Mouse (Mus musculus) forebrain, embryonic 10.5 days (tissue): ENCODE data around the gene Tbc1d9b. TPM values are rescaled to one million over a fixed set of nuclear protein-coding genes. Genes with fewer than 3 reads are reported as not detected.

ENCODE experiments used
- DNase-seq: peaks from one replicate; pipeline ENCODE4 v3.0.0-alpha.2; 2017; ENCODE audit warnings: low spot score; ENCODE audit errors: extremely low spot score
- H3K27ac ChIP-seq: fragments of 300-500 bp; sonication (generic); 2 replicates; pipeline ENCODE4 v1.5.1; 2016; ENCODE audit warnings: mild to moderate bottlenecking
- H3K27me3 ChIP-seq: fragments of 300-500 bp; sonication (generic); 2 replicates; pipeline ENCODE4 v1.6.1; 2016; ENCODE audit warnings: mild to moderate bottlenecking; ENCODE audit not compliant: poor library complexity, severe bottlenecking
- H3K36me3 ChIP-seq: fragments of 300-500 bp; sonication (generic); replicated peaks from 2 replicates; pipeline ENCODE4 v1.6.1; 2016; ENCODE audit warnings: mild to moderate bottlenecking, moderate library complexity
- H3K4me1 ChIP-seq: fragments of 300-500 bp; sonication (generic); 2 replicates; pipeline ENCODE4 v1.6.1; 2016
- H3K4me3 ChIP-seq: fragments of 300-500 bp; sonication (generic); 2 replicates; pipeline ENCODE4 v1.5.1; 2016; ENCODE audit warnings: mild to moderate bottlenecking, moderate library complexity
- H3K9me3 ChIP-seq: fragments of 300-500 bp; sonication (generic); 2 replicates; pipeline ENCODE4 v1.6.1; 2016; ENCODE audit warnings: mild to moderate bottlenecking, moderate library complexity
- WGBS: fragments of 180-500 bp; shearing (Covaris S2); methylation state at CpG from one replicate; pipeline ENCODE4 v1.1.7; 2016; 5-methylcytosine and 5-hydroxymethylcytosine counted together
- polyA plus RNA-seq: library from polyadenylated mRNA; unstranded; fragments of >200 nt; fragmentation: Nextera tagmentation; extraction: Ambion mirVana; gene quantifications from 2 replicates; pipeline ENCODE4 v1.2.1, GENCODE M21; 2016

The Tbc1d9b gene
- polyA plus RNA-seq, 1 experiment from 2014 or later: 32.5 TPM

- Histone ChIP-seq H3K27ac (no peak overlapping the region), H3K4me3 (no peak overlapping the region), H3K9me3 (no peaks in the 10 kb centered on the region), H3K4me1 (no peaks in the 10 kb centered on the region), H3K27me3 (no peaks in the 10 kb centered on the region), H3K36me3 (peaks cover 96% of the 10 kb centered on the region)
- DNase-seq: no peak
- WGBS: 89% methylated on average over 9 of the region's 9 CpGs
These were observed 16.2 kb downstream of the Tbc1d9b start for GRCm38 (mm10) chr11:50147267-50147957.

GRCm38 (mm10) chr11:50147958-50148476 is 16.8 kb downstream of the Tbc1d9b start:
- H3K4me3 ChIP-seq: no peak overlapping the region
- peaks cover 96% of the 10 kb centered on the region for H3K36me3 ChIP-seq
- no peak for DNase-seq
- H3K27ac ChIP-seq: no peak overlapping the region
- H3K9me3 ChIP-seq: no peaks in the 10 kb centered on the region
- 96% methylated on average over 11 of the region's 11 CpGs for WGBS
- no peaks in the 10 kb centered on the region for H3K4me1 ChIP-seq
- no peaks in the 10 kb centered on the region for H3K27me3 ChIP-seq

- no peak overlapping the region for H3K4me3 ChIP-seq
- no peak for DNase-seq
- no peak overlapping the region for H3K27ac ChIP-seq
- H3K9me3 ChIP-seq: no peaks in the 10 kb centered on the region
- H3K4me1 ChIP-seq: peaks cover 4% of the 10 kb centered on the region; the same call in 1 of the 2 replicates
- WGBS: 90% methylated on average over 7 of the region's 7 CpGs
- H3K27me3 ChIP-seq: no peaks in the 10 kb centered on the region
- peaks cover 96% of the 10 kb centered on the region for H3K36me3 ChIP-seq
These were observed 18.0 kb downstream of the Tbc1d9b start for GRCm38 (mm10) chr11:50149200-50149599.

GRCm38 (mm10) chr11:50149603-50150150 is 18.5 kb downstream of the Tbc1d9b start:
- H3K36me3 ChIP-seq: peaks cover 98% of the 10 kb centered on the region
- 84% methylated on average over 9 of the region's 9 CpGs for WGBS

GRCm38 (mm10) chr11:50151374-50151773 is 20.2 kb downstream of the Tbc1d9b start:
- no peak for DNase-seq
- Histone ChIP-seq H3K4me1 (peaks cover 4% of the 10 kb centered on the region; the same call in 1 of the 2 replicates), H3K9me3 (no peaks in the 10 kb centered on the region), H3K36me3 (peaks cover 98% of the 10 kb centered on the region), H3K4me3 (no peak overlapping the region), H3K27me3 (no peaks in the 10 kb centered on the region), H3K27ac (no peak overlapping the region)
- WGBS: 92% methylated on average over 3 of the region's 3 CpGs

More at GRCm38 (mm10) chr11:50149603-50150150, 18.5 kb downstream of the Tbc1d9b start:
- Histone ChIP-seq H3K27ac (no peak overlapping the region), H3K9me3 (no peaks in the 10 kb centered on the region), H3K4me1 (peaks cover 4% of the 10 kb centered on the region; the same call in 1 of the 2 replicates), H3K4me3 (no peak overlapping the region), H3K27me3 (no peaks in the 10 kb centered on the region)
- no peak for DNase-seq

- no peak overlapping the region for H3K4me3 ChIP-seq
- peaks cover 4% of the 10 kb centered on the region; the same call in 1 of the 2 replicates for H3K4me1 ChIP-seq
- no peak for DNase-seq
- no peaks in the 10 kb centered on the region for H3K9me3 ChIP-seq
- H3K27ac ChIP-seq: no peak overlapping the region
- WGBS: 71% methylated on average over 9 of the region's 9 CpGs
- no peaks in the 10 kb centered on the region for H3K27me3 ChIP-seq
- H3K36me3 ChIP-seq: peaks cover 99% of the 10 kb centered on the region
These were observed 23.0 kb downstream of the Tbc1d9b start for GRCm38 (mm10) chr11:50154166-50154565.

- peaks cover 4% of the 10 kb centered on the region; the same call in 1 of the 2 replicates for H3K4me1 ChIP-seq
- 91% methylated on average over 12 of the region's 12 CpGs for WGBS
- H3K27me3 ChIP-seq: no peaks in the 10 kb centered on the region
- no peak for DNase-seq
- peaks cover 99% of the 10 kb centered on the region for H3K36me3 ChIP-seq
- H3K27ac ChIP-seq: no peak overlapping the region
- H3K9me3 ChIP-seq: no peaks in the 10 kb centered on the region
- no peak overlapping the region for H3K4me3 ChIP-seq
These were observed 23.8 kb downstream of the Tbc1d9b start for GRCm38 (mm10) chr11:50154777-50155520.

- Histone ChIP-seq H3K27me3 (no peaks in the 10 kb centered on the region), H3K9me3 (no peaks in the 10 kb centered on the region), H3K4me1 (peaks cover 4% of the 10 kb centered on the region; the same call in 1 of the 2 replicates), H3K36me3 (peaks cover 99% of the 10 kb centered on the region), H3K4me3 (no peak overlapping the region), H3K27ac (no peak overlapping the region)
- DNase-seq: no peak
- WGBS: 93% methylated on average over 2 of the region's 2 CpGs
These were observed 24.6 kb downstream of the Tbc1d9b start for GRCm38 (mm10) chr11:50155785-50156184.

- H3K4me1 ChIP-seq: peaks cover 4% of the 10 kb centered on the region; the same call in 1 of the 2 replicates
- WGBS: 92% methylated on average over 16 of the region's 16 CpGs
- no peaks in the 10 kb centered on the region for H3K9me3 ChIP-seq
- no peak overlapping the region for H3K4me3 ChIP-seq
- DNase-seq: no peak
- H3K27ac ChIP-seq: no peak overlapping the region
- no peaks in the 10 kb centered on the region for H3K27me3 ChIP-seq
- peaks cover 99% of the 10 kb centered on the region for H3K36me3 ChIP-seq
These were observed 25.6 kb downstream of the Tbc1d9b start for GRCm38 (mm10) chr11:50156725-50157258.

- Histone ChIP-seq H3K27ac (no peak overlapping the region), H3K27me3 (no peaks in the 10 kb centered on the region), H3K9me3 (no peaks in the 10 kb centered on the region), H3K36me3 (peaks cover 99% of the 10 kb centered on the region), H3K4me1 (peaks cover 4% of the 10 kb centered on the region; the same call in 1 of the 2 replicates), H3K4me3 (no peak overlapping the region)
- no peak for DNase-seq
- WGBS: 96% methylated on average over 7 of the region's 7 CpGs
These were observed 27.1 kb downstream of the Tbc1d9b start for GRCm38 (mm10) chr11:50158346-50158745.

- Histone ChIP-seq H3K4me1 (no peaks in the 10 kb centered on the region), H3K27me3 (no peaks in the 10 kb centered on the region), H3K27ac (no peak overlapping the region), H3K36me3 (peaks cover 100% of the 10 kb centered on the region), H3K9me3 (no peaks in the 10 kb centered on the region), H3K4me3 (no peak overlapping the region)
- WGBS: 90% methylated on average over 4 of the region's 4 CpGs
- no peak for DNase-seq
These were observed 28.2 kb downstream of the Tbc1d9b start for GRCm38 (mm10) chr11:50159347-50159746.

GRCm38 (mm10) chr11:50161578-50162304 is 30.5 kb downstream of the Tbc1d9b start:
- H3K27me3 ChIP-seq: no peaks in the 10 kb centered on the region
- WGBS: 66% methylated on average over 10 of the region's 10 CpGs
- H3K4me3 ChIP-seq: no peak overlapping the region
- H3K9me3 ChIP-seq: no peaks in the 10 kb centered on the region
- peaks cover 92% of the 10 kb centered on the region for H3K36me3 ChIP-seq
- H3K27ac ChIP-seq: no peak overlapping the region
- H3K4me1 ChIP-seq: no peaks in the 10 kb centered on the region
- peak; percentile 69 for DNase-seq
